Mouse (Mus musculus) spleen, postnatal 4 days (tissue): Measurements from ENCODE around the gene Srgap3.

Experiments used
- DNase-seq, 2 experiments: peaks; one replicate each; pipeline ENCODE4 v3.0.0; 2022; ENCODE audit warnings: low spot score in 2 of 2

The Srgap3 gene

DNA sequence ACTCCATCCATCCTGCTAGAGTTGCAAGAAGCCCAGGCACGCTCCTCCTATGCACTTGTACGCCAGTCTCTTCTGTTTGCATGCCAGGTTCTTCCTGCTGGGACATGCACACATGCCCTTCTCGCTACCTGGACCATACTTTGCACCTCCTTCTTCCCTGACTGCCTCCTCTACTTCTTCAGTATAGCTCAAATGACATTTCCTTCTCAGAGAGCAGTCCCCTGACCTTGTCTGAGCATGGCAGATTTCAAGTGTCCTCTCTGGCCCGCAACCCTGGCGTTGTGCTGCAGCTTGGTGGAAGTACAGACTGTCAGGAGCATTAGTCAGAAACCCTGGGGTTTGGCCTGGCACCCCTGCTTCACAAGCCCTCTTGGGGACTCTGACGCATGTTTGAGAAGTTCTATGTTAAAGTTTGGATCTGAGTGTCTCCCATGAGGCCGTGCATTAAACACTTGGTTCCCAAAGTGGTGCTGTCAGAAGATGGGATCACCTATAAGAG lies 128.6 kb downstream of the Srgap3 start:
- no peak for DNase-seq

DNA sequence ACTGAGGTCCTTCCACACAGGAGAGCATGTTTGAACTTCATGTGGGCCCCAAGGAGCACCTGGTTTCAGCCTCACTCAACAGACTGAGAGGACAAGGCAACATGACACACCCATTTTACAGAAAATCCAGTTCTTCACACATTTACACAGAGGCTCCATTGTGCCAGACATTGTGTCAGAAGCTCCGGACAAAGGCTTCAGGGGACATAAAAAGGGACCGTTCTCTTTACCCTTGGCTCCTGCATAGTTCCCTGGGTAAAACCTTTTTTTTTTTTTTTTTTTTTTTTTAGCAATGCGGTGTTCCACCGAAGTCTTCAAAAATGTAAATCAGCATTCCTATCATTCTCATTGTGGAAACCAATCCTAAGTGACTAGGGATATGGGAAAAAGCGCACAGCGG lies 131.5 kb downstream of the Srgap3 start:
- no peak for DNase-seq

DNA sequence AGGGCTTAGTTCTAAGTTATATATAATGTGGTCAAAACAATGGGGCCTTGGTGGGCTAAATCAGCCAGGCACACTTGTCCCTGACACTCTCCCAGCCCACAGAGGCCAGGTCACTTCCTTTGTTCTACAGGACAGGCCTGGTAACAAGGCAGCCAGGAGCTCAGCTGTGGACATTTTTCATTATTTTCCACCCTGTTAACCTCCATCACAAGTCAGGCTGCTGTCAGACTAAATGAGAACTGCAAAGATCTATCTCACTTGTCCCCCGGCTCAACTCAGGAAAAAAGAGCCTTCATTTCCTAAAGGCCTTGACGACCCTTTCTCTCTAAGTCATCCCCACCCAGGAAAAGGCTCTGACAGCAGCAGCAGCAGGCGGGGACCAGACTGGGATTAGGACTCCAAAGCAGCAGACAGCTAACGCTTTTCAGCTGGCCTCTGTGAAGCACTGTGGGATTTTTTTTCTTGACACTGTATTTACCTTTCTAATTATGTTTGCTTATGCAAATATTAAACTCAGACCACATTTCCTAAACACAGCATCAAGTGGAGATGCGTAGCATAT lies 132.5 kb downstream of the Srgap3 start:
- no peak for DNase-seq

DNA sequence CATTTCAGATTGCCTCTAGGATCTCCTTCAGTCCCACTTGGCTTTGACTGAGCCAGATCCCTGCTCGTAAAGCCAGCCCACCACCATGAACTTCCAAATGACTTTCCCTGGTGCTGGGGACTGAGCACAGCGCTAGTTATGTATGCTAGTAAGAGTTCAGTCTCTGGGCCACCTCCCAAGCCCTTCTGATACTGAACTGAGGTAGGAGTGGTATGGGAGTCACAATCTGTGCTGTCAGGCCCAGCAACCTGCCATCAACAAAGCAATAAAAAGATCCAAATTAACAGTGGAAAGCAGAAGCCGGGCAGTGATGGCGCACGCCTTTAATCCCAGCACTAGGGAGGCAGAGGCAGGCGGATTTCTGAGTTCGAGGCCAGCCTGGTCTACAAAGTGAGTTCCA lies 134.2 kb downstream of the Srgap3 start:
- DNase-seq, result no peak

DNA sequence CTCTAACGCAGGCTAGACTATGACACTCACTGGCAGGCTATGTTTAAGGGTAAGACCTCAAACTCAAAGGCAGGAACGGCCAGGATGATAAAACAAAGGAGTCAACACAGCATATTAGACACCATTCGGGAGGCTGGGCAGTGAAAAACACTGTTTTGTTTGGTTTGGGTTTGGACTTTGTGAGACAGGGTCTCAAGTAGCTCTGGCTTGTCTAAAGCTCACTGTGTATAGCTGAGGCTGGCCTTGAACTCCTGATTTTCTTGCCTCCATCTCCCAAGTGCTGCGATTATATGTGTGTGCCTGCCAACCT lies 136.6 kb downstream of the Srgap3 start:
- no peak for DNase-seq

DNA sequence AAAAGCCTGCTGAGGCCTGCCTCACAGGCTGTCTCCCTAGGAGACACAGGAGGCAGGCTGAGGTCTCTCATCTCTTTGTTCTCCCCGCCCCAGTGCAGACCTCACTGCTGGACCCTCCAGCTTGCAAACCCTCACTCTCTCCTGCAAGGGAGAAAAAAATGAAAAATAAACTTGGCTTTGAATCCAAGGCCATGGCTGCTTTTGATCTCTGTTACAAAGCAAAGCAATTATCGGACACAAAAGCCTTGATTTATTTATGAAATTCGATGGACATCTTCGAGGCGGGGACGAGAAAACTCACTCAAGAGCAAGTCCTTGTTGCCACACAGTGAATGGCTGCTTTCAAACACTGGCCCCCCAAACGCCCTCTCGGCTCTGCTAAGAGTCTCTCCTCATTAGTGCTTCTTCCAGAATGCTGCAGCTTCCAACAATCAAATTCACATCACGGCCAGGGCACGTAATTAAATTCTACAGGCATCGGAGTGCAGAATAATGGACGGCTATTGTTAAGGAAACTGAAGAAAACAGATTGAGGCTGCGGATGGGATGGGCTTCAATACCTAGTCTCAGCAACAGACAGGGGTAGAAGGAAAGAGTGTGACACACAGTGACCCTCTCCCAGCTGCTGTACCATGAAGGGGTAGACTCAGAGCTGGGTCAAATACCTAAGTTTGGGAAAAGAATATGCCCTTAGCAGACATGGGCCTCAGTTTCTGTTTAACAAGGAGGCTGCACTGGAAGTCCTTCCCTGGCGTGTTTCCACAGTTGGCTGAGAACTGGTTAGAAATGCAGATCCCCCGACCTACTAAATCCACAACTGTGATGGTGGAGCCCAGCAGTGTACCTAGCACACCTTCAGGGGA lies 137.2 kb downstream of the Srgap3 start:
- no peak for DNase-seq

DNA sequence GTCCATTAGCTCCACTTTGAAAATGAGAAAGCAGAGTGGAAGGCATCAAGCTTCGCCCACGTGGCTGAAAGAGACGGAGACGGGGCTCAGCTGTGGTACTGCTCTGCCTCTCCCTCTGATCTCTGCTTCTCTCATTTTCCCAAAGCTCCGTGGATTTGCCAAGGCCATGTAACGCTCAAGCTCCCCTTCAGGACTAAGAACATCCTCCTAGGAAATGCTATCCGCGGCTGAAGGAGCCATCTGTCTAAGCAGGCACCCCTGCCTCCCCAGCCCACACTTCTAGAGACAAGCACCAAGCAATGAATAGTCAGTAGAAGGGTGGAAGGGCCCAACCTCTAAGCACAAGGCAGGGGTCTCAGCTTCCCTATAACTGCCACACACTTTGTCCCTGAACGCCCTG lies 138.3 kb downstream of the Srgap3 start:
- DNase-seq, result no peak

DNA sequence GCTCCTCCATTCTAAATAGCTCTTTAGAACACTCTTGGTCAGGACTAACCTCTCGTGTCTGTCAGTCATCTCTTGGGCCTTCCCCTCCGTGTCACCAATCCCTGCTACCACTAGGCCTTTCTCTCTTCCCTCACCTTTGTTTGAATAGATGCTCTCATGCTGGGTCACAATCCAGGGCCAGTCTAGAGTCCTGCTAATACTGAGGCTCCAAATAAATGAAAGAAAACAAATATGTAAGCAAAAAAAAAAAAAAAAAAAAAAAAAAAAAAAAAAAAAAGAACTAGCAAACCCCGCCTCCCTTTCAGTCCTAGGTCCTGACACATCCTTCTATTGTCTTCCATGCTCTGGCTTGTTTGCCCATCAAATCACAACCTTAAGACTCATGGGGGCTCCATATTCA lies 145.1 kb downstream of the Srgap3 start:
- DNase-seq, result no peak

DNA sequence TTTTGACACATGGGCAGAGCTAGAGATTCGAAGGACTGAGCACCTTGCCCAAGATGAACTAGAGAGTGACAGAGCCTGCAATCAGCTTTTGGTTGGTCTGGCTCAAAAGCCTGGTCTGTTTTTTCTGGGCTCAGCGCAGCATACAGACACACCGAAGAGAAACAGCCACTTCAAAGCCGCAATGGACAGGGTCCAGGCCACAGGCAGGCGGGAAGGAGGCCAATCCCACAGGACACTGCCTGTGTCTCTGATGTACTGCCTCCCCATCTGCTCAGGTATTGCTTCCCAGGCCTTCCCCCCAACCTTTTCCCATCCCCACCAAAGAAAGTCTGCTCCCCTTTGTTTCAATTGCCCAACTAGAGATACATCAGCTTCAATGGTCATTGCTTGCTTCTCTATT lies 148.7 kb downstream of the Srgap3 start:
- no peak for DNase-seq

DNA sequence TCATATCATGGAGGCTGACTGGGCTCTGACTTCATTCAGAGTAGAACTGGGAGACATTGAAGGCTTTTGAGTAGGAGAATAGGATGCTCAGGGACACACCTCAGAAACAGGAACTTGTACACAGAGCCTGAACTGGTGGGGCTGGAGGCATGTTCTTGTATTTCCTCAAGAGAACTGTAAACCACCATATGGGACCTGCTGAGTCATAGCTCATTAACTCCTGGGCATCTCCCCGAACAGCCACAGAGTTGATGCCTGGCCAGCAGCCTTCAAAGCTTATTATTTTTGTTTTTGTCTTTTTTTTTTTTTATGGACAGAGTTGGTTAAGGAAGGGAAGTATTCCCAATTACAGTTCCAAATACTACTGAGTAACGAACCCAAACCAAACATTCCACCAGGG lies 150.5 kb downstream of the Srgap3 start:
- no peak for DNase-seq

DNA sequence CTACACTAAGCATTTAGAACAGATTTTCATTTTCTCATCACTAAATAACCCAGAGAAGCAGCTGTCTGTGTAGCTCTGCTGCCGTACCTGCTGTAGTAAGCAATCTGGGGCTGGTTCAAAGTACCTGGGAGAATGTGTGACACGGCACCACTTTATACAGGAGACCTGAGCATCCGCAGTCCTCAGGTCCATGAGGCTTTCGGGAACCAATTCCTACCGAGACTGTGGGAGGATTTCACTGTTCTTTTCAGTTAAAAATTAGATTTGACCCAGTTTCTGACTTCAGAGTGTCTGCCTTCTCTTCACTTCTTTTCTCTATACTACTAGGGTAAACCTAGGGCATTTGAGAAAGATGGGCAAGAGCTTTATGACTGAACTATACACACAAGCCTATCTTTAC lies 153.2 kb downstream of the Srgap3 start:
- DNase-seq, result no peak

DNA sequence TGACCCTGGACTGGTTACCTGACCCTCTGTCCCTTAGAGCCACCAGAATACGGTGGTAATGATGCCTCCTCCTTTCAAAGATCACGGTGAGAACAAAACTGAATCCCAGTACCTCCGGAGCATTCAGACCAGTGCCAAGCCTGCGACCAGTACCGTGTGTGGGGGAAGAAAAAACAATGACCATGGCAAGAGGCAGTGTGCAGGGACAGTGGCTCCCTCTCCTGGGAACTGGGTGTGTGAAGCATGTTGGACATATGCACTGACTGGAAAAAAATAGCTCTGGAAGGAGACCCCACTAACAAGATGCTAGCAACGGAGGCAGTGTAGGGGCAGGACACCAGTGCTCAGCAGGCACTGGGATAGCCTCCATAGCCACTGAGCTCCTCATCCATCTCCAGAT lies 157.2 kb downstream of the Srgap3 start:
- no peak for DNase-seq

DNA sequence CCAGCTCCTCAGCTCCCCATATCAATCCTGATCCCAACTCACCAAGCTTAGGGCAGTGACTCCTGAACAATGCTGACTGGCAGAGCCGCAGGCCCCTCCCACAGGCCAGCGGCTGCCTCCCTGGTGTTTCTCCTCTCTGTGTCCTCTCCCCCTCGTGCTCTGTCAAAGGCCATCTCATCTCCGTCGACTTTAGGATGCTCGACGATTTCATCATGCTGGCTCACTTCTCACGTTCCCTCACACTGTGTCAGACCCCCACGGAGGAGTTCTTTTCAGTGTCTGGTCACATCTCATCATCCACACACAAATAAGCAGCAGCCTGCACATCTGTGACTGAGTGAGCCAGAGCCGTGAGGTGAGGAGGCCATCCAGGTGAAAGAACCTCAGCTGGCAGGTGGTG lies 158.4 kb downstream of the Srgap3 start:
- DNase-seq, result no peak

DNA sequence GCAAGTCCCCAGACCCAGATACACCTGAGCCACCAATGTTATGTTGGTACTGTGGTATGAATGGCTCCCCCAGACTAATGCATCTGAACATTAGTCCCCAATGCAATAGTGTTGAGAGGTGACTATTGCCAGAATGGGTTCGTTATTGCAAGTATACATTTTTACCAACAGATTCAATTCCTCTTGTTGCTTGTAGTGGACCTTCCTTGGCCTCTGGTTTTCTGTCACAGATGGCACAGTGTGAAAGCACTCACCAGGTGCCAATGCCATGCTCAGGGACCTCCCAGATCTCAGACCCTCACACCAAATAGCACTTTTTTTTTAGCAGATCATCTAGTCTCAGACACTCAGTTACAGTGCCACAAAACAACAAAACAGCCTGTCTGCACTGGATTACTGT lies 158.9 kb downstream of the Srgap3 start:
- DNase-seq, result no peak

DNA sequence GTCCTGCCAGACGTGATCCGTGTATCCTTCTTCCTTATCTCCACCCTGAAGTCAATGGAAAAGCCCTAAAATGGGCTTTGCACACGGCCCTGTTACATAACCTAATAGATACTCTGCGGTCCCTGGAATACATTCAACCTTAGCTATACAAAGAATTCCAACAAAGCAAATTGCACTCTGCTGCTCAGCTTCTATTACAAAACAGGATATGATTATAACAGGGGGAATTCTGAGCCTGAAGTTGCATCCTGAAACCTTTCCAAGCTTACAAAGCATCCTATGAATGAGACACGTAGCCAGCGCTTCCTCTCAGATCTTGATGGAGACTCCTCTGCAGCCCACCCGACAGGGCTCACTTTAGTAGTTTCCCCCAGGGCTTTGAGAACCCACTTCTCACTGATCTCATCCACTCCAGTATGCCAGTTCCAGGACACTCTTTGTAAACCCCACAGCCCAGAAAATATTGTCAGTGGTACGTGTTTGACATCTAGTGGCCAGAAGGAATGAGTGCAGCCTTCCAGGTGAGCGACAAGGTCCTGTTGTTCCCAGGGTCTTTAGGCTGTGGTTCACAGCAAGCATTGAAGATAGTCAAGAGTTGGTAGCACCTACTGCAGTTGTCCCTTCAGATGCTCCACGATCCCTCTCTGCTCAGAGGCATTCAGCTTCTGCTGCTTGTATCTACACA lies 165.5 kb downstream of the Srgap3 start:
- no peak for DNase-seq

DNA sequence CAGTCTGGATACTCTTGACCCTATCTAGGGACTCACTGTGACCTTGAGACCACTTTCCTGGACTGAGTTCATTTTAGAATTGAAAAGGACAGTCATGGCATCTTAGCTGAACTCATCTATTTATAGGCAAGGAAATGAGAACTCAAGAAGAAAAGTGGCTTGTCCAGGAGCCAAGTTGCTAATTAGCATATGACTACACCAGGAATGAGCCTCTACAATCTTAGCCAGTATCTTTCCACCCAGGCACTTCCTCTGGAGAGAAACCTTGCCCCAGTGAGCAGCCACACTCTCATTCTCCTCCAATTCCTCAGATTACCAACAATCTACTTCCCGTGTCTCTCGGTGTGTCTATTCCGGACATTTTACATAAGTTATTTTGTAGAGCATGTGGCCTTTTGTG lies 168.9 kb downstream of the Srgap3 start:
- DNase-seq, result no peak

DNA sequence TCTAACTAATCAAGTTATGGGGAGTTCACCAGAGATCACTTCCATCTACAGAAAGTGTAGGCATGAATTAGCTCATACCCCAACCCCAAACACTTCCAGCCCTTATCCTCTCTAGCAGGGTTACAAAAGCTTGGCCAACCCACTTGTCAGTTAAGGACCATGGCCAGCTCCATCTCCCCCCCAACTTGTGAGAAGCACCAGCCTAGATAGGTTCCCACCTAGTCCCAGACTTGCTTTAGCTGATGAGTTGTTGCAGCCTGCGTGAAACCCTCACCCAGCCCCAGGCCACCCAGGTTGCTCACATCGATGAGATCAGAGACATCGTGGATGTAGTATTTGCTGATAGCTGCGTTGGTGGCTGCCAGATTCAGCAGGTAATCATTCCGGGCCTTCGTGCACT lies 170.3 kb downstream of the Srgap3 start:
- DNase-seq, result no peak

DNA sequence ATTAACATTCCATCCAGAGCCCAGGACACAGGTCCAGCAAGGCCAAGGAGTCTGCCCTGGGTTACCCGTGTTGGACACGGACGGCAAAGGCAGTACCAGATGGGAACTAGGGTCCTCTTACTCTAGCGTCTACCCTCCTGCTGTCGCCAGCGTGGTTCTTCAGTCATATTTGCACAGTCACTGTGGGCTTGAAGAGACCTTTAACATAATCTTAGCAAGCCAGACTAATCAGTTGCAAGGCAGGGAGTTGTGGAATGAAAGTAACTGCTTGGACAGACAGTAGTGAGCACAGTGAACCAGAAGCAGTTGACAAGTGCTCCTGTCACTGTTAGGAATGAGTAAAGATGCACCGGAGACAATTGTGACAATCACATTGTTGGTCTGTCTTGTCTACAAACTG lies 173.3 kb downstream of the Srgap3 start:
- no peak for DNase-seq

DNA sequence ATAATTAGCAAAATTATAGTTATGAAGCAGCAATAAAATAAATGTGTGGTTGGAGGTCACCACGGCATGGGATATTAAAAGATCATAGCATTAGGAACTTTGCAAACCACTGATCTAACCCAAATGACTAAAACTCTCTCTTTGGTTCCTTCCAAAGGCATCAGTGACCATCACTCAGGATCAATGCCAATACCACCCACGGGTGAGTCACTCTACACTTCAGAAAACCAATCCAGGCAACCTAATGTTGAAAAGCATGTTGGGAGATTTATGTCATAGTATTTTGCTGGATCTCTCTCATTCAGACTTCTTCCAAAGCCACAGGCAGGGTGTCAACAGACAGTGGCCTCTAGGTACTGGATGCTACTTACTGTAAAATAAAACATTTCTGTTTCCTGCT lies 176.1 kb downstream of the Srgap3 start:
- DNase-seq, result no peak

DNA sequence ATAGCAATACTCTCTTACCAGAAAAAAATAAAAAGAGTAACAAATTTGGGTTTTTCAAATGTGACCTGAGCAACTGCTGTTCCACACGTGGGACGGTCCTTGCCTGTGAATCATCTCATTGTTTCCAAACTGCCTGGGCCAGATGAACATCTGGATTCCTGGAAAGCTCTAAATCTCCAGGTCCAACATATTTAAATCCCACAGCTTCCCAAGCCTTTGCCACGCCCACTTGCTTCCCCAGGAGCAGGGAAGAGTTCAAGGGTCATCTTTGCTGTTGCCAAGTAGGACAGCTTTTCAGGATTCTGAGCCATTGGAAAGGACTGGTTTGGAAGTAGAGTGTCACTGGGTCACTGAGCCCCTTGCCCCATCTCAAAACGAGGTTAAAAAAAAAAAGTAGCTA lies 188.5 kb downstream of the Srgap3 start:
- DNase-seq, result no peak

DNA sequence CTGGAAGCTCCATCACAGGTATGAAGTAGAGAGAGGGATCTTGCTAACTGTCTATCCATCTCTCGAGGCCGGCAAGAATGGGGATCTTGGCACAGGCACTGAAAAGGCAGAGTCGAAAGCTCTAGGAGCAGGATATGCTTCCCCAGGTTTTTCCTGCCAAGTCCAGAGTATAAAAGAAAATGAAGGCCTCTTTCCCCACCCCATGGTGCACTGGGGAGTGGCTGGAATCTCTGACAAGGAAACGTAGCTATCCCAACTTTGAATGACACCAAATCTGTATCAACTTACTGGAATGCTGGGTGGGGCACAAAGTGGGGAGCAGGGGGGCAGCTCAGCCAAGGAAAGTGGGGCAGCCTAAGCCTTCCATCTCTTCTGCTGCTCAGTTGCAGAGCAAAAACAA lies 190.2 kb downstream of the Srgap3 start:
- DNase-seq, result no peak

DNA sequence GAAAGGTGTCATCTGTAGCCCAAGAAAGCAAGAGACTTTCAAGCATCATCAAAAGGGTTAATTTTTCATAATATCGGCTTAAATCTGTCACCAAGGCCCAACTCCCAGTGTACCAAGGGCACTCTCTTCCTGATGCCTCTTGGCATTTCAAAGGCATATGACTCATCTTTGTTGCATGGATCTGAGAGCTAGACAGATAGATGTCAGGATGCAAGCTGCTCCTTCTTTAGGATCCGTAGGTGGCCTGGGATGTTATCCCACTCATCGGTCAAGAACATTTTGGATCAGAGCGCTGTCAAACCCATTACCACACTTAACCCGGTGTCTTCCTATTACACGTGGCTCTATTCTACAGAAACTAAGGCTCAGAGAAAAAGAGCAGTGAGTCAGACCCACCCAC lies 192.1 kb downstream of the Srgap3 start:
- DNase-seq, result no peak

DNA sequence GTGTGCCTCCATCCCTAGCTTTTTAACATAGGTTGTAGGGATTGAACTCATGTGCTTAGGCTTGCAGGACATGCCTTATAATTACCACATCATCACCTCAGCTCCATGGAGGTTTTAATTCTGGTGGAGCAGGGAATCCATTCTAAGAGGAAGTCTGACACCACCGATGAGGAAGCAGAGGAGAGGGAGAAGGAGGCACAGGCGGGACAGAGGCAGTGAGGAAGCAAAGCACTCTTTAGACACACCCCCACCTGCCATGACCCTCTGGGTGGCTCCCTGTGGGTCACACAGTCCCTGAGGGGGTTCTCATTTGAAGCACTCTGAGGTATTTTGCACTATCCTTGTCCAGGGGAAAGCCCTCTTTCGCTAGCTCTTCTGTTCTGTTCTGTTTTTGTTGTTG lies 194.5 kb downstream of the Srgap3 start:
- DNase-seq, result no peak
